Mouse (Mus musculus) heart, embryonic 13.5 days (tissue): ENCODE results near the gene Ube2e3. TPM values are rescaled to one million over a fixed set of nuclear protein-coding genes. Genes with fewer than 3 reads are reported as not detected.

Source experiments
- ATAC-seq: fragments of 200-750 bp; cut with Nextera tagmentation; 2 replicates; pipeline ENCODE4 v1.8.0; 2017; ENCODE audit warnings: moderate TSS enrichment; ENCODE audit not compliant: insufficient number of reproducible peaks, low FRiP score, low TSS enrichment; ENCODE audit errors: extremely low read depth
- H3K27ac ChIP-seq: fragments of 300-500 bp; sonication (generic); replicated peaks from 2 replicates; pipeline ENCODE4 v1.5.1; 2015; ENCODE audit warnings: moderate library complexity, mild to moderate bottlenecking, inconsistent platforms
- H3K27me3 ChIP-seq: fragments of 300-500 bp; sonication (generic); replicated peaks from 2 replicates; pipeline ENCODE4 v1.6.1; 2015; ENCODE audit warnings: mild to moderate bottlenecking, inconsistent platforms
- H3K36me3 ChIP-seq: fragments of 300-500 bp; sonication (generic); 2 replicates; pipeline ENCODE4 v1.6.1; 2015; ENCODE audit warnings: mild to moderate bottlenecking, inconsistent platforms
- H3K4me1 ChIP-seq: fragments of 300-500 bp; sonication (generic); 2 replicates; pipeline ENCODE4 v1.6.1; 2015; ENCODE audit warnings: inconsistent platforms
- H3K4me2 ChIP-seq: fragments of 300-500 bp; sonication (generic); 2 replicates; pipeline ENCODE4 v1.6.1; 2015; ENCODE audit warnings: inconsistent platforms, mild to moderate bottlenecking, moderate library complexity
- H3K4me3 ChIP-seq: fragments of 300-500 bp; sonication (generic); 2 replicates; pipeline ENCODE4 v1.5.1; 2015; ENCODE audit warnings: moderate library complexity, mild to moderate bottlenecking, inconsistent platforms
- H3K9ac ChIP-seq: fragments of 300-500 bp; sonication (generic); 2 replicates; pipeline ENCODE4 v1.6.1; 2015; ENCODE audit warnings: inconsistent platforms, mild to moderate bottlenecking, moderate library complexity
- H3K9me3 ChIP-seq: fragments of 300-500 bp; sonication (generic); 2 replicates; pipeline ENCODE4 v1.6.1; 2016; ENCODE audit warnings: inconsistent platforms
- WGBS: fragments of 180-500 bp; shearing (Covaris S2); methylation state at CpG from one replicate; pipeline ENCODE4 v1.1.7; 2015; ENCODE audit warnings: mixed read lengths; 5-methylcytosine and 5-hydroxymethylcytosine counted together
- polyA plus RNA-seq: library from polyadenylated mRNA; unstranded; fragments of >200 nt; fragmentation: Nextera tagmentation; extraction: Ambion mirVana; gene quantifications from 2 replicates; pipeline ENCODE4 v1.2.1, GENCODE M21; 2015

The Ube2e3 gene
- polyA plus RNA-seq, 1 experiment from 2014 or later = 118 TPM

DNA sequence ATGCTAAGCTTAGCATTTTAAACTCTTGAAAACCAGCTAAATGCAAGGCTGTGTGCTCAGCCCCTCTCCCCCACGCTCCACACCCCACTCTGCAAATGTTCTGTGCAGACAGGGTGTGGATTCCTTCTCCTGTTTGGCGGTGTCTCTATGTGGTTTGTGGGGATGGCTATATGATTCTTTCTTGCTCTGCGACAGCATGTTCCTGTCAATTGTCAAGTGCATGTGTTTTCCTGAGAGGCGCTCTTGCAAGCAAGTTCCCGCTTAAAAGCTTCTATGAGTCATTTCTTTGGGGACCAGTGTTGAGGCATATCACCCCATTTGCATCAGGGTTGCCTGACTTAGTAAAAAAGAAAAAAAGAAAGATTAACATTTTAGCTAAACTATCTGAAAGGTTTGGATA, 92.4 kb downstream of the Ube2e3 start:
- Histone ChIP-seq H3K4me1 (peaks cover 24% of the 10 kb centered on the region), H3K9ac (no peak overlapping the region), H3K27ac (no peak overlapping the region), H3K4me3 (no peak overlapping the region), H3K36me3 (no peaks in the 10 kb centered on the region), H3K4me2 (no peak overlapping the region), H3K27me3 (no peaks in the 10 kb centered on the region), H3K9me3 (no peaks in the 10 kb centered on the region)
- 53% methylated on average over 5 of the region's 5 CpGs for WGBS
- no peak for ATAC-seq

DNA sequence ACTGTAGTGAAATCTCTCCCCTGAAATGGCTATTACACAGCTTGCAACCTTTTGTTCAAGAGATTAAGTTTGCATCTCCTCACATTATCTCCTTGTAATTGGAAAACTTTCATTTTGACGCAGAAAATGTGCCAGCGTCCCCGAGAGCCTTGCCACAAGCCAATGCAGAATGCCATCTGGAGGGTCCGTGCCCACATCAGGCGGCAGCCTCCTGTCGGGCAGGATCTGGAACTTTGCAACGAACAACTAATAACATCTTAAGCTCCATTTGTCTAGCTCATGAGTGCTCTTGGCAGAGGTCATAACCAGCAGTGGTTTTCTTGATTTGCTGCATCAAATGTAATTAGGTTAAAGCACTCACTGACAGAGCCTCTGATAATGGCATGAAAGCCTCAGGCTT, 93.1 kb downstream of the Ube2e3 start:
- Histone ChIP-seq H3K27ac (peak overlapping the region; percentile 24; the same call in 1 of the 2 replicates), H3K4me3 (no peak overlapping the region), H3K9ac (no peak overlapping the region), H3K4me1 (peaks cover 24% of the 10 kb centered on the region), H3K36me3 (no peaks in the 10 kb centered on the region), H3K9me3 (no peaks in the 10 kb centered on the region), H3K27me3 (no peaks in the 10 kb centered on the region), H3K4me2 (peak overlapping the region; percentile 9; the same call in 1 of the 2 replicates)
- 56% methylated on average over 7 of the region's 7 CpGs for WGBS
- ATAC-seq = no peak

DNA sequence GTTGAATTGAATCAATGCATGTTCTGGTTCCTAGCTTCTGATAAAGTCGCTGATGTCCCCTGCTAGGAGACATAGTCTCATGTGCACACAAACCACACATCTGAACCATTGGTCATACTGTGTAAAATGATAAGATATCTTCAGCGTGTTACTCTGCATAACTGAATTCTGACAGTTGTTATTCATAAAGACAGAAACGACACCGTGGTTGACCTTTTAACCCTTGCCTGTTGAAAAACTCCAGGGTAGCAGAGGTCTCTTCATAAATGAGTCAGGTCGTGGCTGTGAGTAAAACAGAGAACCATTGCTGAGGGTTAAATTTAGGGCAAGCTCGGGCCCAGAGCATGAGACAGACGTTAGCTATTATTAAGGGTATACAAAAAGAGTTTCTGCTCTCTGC, 93.7 kb downstream of the Ube2e3 start:
- Histone ChIP-seq H3K27me3 (no peaks in the 10 kb centered on the region), H3K4me1 (peaks cover 24% of the 10 kb centered on the region), H3K9ac (no peak overlapping the region), H3K4me3 (no peak overlapping the region), H3K4me2 (peak overlapping the region; percentile 9), H3K27ac (peak overlapping the region; percentile 24), H3K9me3 (no peaks in the 10 kb centered on the region), H3K36me3 (no peaks in the 10 kb centered on the region)
- ATAC-seq = no peak
- WGBS = 16% methylated on average over 7 of the region's 7 CpGs

DNA sequence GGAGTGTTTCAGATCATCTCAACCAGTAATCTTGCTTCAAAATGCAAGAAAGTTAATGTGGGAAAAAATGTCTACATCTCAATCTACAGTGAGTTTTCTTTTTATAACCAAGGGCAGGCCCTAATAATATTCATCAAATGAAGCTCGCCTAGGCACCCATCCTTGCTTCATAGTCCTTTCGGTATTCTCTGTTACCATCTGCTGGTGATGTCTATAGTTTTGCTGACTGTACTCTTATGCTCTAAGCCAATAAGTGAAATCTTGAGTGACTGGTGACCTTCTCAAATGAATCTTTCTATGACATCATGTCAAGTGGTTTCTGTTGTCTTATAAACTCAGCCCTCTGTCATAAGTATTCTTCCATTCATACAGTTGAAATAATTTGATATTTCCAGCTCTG, 97.1 kb downstream of the Ube2e3 start:
- Histone ChIP-seq H3K9ac (no peak overlapping the region), H3K27me3 (no peaks in the 10 kb centered on the region), H3K27ac (no peak overlapping the region), H3K9me3 (no peaks in the 10 kb centered on the region), H3K4me1 (peaks cover 20% of the 10 kb centered on the region), H3K4me2 (no peak overlapping the region), H3K36me3 (no peaks in the 10 kb centered on the region), H3K4me3 (no peak overlapping the region)
- no peak for ATAC-seq
- 80% methylated on average over 2 of the region's 2 CpGs for WGBS

DNA sequence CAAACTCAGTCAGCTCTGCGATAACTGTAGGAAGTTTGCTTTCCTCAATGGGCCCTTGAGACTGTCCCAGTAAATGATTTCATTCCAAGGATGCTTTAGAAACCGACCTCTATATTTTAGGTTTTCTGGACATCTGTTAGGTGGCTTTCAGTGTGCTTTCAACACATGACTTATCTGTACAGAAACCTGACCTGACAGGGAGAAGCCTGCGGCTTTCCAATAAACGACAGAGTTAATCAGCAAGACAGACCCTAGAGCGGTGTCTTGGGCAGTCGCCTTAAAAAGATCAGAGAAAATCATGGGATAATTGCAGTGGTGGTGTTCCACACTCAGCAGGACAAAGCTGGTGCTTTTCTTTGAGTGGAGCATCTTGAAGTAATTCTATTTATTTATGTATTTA, 97.5 kb downstream of the Ube2e3 start:
- Histone ChIP-seq H3K27ac (no peak overlapping the region), H3K4me2 (no peak overlapping the region), H3K4me3 (no peak overlapping the region), H3K27me3 (no peaks in the 10 kb centered on the region), H3K9me3 (no peaks in the 10 kb centered on the region), H3K4me1 (peaks cover 20% of the 10 kb centered on the region), H3K9ac (no peak overlapping the region), H3K36me3 (no peaks in the 10 kb centered on the region)
- 40% methylated on average over 6 of the region's 6 CpGs for WGBS
- no peak for ATAC-seq

DNA sequence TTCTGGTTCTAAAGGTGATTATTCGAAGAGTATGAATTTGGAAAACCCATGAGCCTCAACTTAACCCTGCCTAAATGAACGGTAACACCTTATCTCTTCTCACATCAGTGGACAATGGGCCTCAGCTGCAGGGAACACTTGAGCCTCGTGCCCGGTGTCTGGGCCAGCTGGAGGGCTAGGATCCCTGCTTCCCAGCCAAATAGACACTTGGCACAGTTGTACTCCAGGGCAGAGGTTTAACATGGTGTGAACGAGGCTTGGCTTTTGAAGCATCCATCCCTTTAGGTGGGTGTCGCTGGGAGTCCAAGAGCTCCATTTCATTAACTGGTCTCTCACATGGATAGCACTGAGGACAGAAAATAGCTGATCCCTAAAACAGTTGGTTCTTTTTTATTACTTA, 102.2 kb downstream of the Ube2e3 start:
- Histone ChIP-seq H3K4me3 (no peak overlapping the region), H3K27ac (no peak overlapping the region), H3K9ac (no peak overlapping the region), H3K9me3 (no peaks in the 10 kb centered on the region), H3K27me3 (no peaks in the 10 kb centered on the region), H3K36me3 (no peaks in the 10 kb centered on the region), H3K4me2 (no peak overlapping the region), H3K4me1 (no peaks in the 10 kb centered on the region)
- ATAC-seq = no peak
- 66% methylated on average over 6 of the region's 6 CpGs for WGBS
